Mouse (Mus musculus): Measurements from ENCODE around the gene Iscu. TPM values are rescaled to one million over a fixed set of nuclear protein-coding genes. Genes with fewer than 3 reads are reported as not detected.

Gene Iscu
- polyA plus RNA-seq, 1 experiment from 2014 or later, result 112 TPM

DNA sequence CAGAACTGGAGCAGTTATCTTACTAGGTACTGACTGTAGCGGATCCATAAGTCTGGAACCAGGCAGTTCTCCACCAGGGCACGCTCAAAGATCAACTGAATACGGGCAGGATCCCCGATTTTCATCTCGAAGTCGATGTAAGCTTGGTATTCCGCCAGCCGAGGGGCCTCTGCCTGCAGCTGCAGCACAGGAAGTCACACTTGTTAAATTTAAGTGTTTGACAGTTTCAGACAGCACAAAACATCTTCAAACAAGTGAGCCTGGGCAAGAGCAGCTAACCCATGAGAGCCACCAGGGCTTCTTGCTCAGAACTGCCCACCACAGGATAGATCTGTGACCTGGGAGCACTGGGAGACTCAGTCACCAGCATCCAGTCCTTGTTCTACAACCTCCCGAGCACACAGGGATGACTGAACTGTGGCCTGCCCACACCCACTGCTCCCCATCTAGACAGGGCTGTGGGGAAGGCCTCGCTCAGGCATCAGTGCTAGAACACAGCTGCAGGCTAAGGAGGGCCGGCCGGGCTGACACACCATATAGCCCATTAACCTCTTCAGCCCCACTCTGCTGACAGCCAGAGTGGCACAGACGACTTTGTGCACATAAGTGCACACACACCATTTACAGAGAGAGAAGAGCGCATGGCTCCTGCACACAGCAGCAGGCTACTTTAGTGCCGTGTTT lies 17.1 kb upstream of the Iscu start:
- peak overlapping the region; percentile 82 for H3K27ac ChIP-seq (ENCODE audit: low read depth)
- H3K4me1 ChIP-seq (ENCODE audit: insufficient read depth), result no peaks in the 10 kb centered on the region
- no peak overlapping the region for H3K4me3 ChIP-seq (ENCODE audit: low read depth, low read length)
- no peaks in the 10 kb centered on the region for H3K9me3 ChIP-seq (ENCODE audit: low read depth, low read length)
- peak overlapping the region; percentile 27; the same call in 1 of the 2 replicates for H3K4me2 ChIP-seq
- no peak overlapping the region for H3K9ac ChIP-seq
- 51% methylated on average over 15 of the region's 15 CpGs for WGBS
- ATAC-seq (ENCODE audit: insufficient read depth) (peak; percentile 85), DNase-seq (peak; percentile 91)
- H3K36me3 ChIP-seq (ENCODE audit: insufficient read depth), result peaks cover 96% of the 10 kb centered on the region
- TF ChIP-seq CTCF (IDR thresholded peaks at IDR 0.05; ENCODE audit: low read depth), result 0 out of 2 replicates have a peak, but pooled peaks have one; percentile 5
- no peaks in the 10 kb centered on the region for H3K27me3 ChIP-seq (ENCODE audit: insufficient read depth, low read length)

DNA sequence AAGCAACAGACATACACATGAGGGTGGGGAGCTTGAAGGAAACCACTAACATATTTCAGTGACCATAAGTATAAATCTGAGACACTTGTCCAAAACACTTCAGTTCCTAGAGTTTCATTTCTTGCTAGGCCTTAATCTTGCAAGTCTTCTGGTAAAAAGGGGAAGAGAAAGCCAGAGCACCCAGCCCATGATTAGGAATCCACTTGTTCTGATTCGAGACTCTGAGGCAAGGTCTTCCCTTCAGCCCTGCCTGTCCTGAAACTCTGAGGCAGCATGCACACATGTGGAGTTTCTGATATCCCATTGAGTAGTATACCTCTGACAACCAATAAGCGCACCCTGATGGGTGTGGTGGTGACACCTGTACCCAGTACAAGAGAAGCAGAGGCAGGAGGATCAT lies 11.0 kb upstream of the Iscu start:
- no peak overlapping the region for H3K9ac ChIP-seq
- DNase-seq (no peak), ATAC-seq (ENCODE audit: insufficient read depth) (no peak)
- H3K27ac ChIP-seq (ENCODE audit: low read depth), result no peak overlapping the region
- no peak overlapping the region for H3K4me3 ChIP-seq (ENCODE audit: low read depth, low read length)
- H3K27me3 ChIP-seq (ENCODE audit: insufficient read depth, low read length), result no peaks in the 10 kb centered on the region
- H3K4me1 ChIP-seq (ENCODE audit: insufficient read depth), result no peaks in the 10 kb centered on the region
- H3K4me2 ChIP-seq, result no peak overlapping the region
- H3K36me3 ChIP-seq (ENCODE audit: insufficient read depth), result peaks cover 92% of the 10 kb centered on the region
- no peak for TF ChIP-seq CTCF (IDR thresholded peaks at IDR 0.05; ENCODE audit: low read depth)
- H3K9me3 ChIP-seq (ENCODE audit: low read depth, low read length), result no peaks in the 10 kb centered on the region
- 89% methylated on average over 2 of the region's 2 CpGs for WGBS

DNA sequence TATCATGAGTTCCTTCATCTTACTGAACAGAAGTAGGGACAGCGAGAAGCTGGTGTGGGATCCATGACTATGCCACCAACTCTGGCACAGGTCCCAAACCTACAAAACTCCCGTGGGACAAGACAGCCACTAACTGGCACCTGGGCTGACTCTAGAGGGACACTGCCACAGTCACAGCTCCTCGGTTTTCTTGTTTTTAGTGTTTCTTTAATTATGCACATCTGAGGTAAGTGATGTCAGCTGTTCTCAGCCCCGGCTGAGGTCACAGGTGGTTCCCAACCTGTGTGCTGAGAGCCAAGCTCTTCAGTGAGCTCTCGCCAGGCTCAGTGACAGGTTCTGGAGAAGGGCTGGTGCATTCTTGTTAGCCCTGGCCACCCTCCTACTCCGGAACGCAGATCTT lies 8.1 kb upstream of the Iscu start:
- H3K4me3 ChIP-seq (ENCODE audit: low read depth, low read length), result no peak overlapping the region
- H3K4me2 ChIP-seq, result no peak overlapping the region
- DNase-seq (no peak), ATAC-seq (ENCODE audit: insufficient read depth) (no peak)
- H3K36me3 ChIP-seq (ENCODE audit: insufficient read depth), result peaks cover 84% of the 10 kb centered on the region
- no peaks in the 10 kb centered on the region for H3K4me1 ChIP-seq (ENCODE audit: insufficient read depth)
- H3K9me3 ChIP-seq (ENCODE audit: low read depth, low read length), result no peaks in the 10 kb centered on the region
- 84% methylated on average over 7 of the region's 7 CpGs for WGBS
- no peak overlapping the region for H3K27ac ChIP-seq (ENCODE audit: low read depth)
- no peaks in the 10 kb centered on the region for H3K27me3 ChIP-seq (ENCODE audit: insufficient read depth, low read length)
- H3K9ac ChIP-seq, result no peak overlapping the region
- TF ChIP-seq CTCF (IDR thresholded peaks at IDR 0.05; ENCODE audit: low read depth), result no peak

DNA sequence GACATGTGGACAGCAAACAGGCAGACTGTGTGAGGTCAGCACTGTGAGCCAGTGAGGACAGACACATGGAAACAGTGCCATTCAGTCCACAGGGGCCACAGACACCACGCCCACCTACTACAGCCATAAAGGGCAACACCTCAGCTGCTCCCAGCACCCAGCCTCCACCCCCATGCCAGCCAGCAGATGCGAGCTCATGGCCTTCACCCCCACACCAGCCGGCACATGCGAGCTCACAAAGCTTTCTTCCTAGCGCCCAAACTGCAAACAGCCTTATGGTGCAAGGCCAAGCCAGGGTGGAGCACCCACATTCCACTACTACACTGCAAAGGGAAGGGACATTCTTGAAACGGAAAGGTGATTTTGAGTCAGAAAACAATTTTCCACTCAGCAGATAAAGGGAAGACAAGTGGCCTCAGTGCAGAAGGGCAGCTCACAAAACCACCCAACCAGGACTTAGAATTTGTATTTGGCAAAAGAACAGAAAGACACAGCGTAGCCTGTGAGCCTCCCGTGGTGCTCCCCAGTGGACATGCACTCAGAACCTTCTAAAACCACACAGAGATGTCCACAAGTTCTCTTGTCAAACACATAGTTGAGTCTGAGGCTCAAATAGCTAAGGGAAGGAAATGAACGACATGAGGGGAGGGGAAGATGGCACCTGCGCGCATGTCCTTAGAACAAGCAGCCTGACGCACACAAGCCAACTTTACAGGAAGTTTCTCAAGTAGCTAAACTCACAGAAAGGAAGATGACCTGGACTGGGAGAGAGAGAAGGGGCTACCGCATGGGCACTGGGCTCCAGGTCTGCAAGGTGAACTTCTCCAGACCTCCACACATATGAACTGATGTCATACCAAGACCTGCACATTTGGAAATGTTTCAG lies 6.7 kb upstream of the Iscu start:
- no peak overlapping the region for H3K4me3 ChIP-seq (ENCODE audit: low read depth, low read length)
- 81% methylated on average over 13 of the region's 13 CpGs for WGBS
- TF ChIP-seq CTCF (IDR thresholded peaks at IDR 0.05; ENCODE audit: low read depth), result no peak
- no peak overlapping the region for H3K4me2 ChIP-seq
- ATAC-seq (ENCODE audit: insufficient read depth) (no peak), DNase-seq (no peak)
- no peaks in the 10 kb centered on the region for H3K4me1 ChIP-seq (ENCODE audit: insufficient read depth)
- no peak overlapping the region for H3K9ac ChIP-seq
- no peaks in the 10 kb centered on the region for H3K27me3 ChIP-seq (ENCODE audit: insufficient read depth, low read length)
- no peaks in the 10 kb centered on the region for H3K9me3 ChIP-seq (ENCODE audit: low read depth, low read length)
- peaks cover 69% of the 10 kb centered on the region for H3K36me3 ChIP-seq (ENCODE audit: insufficient read depth)
- no peak overlapping the region for H3K27ac ChIP-seq (ENCODE audit: low read depth)

DNA sequence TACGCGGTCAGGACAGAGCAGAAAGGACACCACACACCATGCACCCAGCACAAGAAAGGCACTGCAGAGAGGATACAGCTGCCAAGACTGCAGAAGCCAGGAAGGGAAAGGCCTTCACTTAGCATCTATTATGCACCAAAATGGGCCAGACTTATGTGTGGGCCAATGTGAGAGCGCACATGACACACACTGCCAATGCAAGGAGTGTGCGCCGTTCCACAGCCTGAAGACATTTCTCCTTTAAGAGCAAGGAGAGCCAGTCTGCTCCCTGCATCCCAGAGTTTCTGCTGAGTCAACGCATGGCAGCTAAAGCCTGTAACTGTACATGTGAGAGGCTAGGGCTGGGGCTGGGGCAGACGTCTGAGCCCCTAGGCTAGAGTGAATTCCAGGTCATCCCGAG lies 3.7 kb upstream of the Iscu start:
- no peak overlapping the region for H3K9ac ChIP-seq
- H3K27ac ChIP-seq (ENCODE audit: low read depth), result no peak overlapping the region
- TF ChIP-seq CTCF (IDR thresholded peaks at IDR 0.05; ENCODE audit: low read depth), result no peak
- H3K4me1 ChIP-seq (ENCODE audit: insufficient read depth), result no peaks in the 10 kb centered on the region
- H3K9me3 ChIP-seq (ENCODE audit: low read depth, low read length), result no peaks in the 10 kb centered on the region
- ATAC-seq (ENCODE audit: insufficient read depth) (no peak), DNase-seq (no peak)
- no peak overlapping the region for H3K4me3 ChIP-seq (ENCODE audit: low read depth, low read length)
- WGBS, result 85% methylated on average over 8 of the region's 8 CpGs
- H3K4me2 ChIP-seq, result no peak overlapping the region
- H3K36me3 ChIP-seq (ENCODE audit: insufficient read depth), result peaks cover 42% of the 10 kb centered on the region
- no peaks in the 10 kb centered on the region for H3K27me3 ChIP-seq (ENCODE audit: insufficient read depth, low read length)

DNA sequence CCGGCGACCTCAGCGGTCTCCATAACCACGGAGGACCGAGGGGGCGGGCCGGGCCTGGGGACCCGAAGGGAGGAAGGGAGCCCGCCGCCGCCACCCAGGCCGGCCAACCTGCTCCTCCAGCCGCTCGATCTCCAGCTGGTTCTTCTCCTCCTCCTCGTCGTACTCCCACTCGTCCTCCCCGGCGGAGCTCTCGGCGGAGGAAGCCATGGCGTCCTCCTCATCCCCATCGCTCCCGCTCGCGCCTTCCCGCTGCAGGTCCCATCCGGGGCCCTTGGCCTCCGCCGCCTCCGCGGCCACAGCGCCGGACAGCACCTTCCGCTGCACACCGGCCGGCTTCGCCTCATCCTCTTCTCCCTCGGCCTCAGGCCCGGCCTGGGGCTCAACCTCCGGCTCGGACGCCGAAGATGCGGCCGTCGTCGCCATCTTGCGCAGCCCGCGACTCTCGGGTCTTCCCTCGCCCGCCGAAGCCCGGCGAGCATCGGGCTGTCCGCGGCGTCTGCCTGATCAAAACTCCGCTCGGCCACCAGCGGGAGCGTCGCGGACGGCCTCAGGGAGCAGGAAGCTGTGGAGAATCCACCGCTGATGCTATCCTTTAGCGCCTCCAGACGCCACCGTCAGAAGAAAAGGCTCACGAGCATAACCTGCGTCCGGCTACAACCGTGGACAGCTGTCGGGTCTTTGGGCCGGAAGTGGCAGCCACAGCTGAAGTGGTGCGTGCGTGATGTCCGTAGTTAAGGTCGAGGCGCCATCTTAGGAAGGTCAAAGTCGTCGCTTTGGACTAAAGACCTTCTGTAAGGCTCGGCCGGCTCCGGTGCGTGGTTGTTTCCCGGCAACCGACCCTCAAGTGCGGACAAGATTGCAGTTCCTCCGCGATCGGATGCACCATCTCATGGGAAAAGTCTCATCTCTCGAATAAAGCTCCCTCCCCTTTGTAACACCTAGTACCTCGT lies 1.1 kb upstream of the Iscu start:
- TF ChIP-seq CTCF (IDR thresholded peaks at IDR 0.05; ENCODE audit: low read depth), result no peak
- no peaks in the 10 kb centered on the region for H3K4me1 ChIP-seq (ENCODE audit: insufficient read depth)
- peak overlapping the region; percentile 95 for H3K4me2 ChIP-seq
- no peaks in the 10 kb centered on the region for H3K27me3 ChIP-seq (ENCODE audit: insufficient read depth, low read length)
- H3K4me3 ChIP-seq (ENCODE audit: low read depth, low read length), result peak overlapping the region; percentile 99
- H3K27ac ChIP-seq (ENCODE audit: low read depth), result peak overlapping the region; percentile 99
- ATAC-seq (ENCODE audit: insufficient read depth), result peak; percentile 83
- peak overlapping the region; percentile 92 for H3K9ac ChIP-seq
- DNase-seq, result peak; percentile 94
- under 1% methylated on average over 94 of the region's 97 CpGs for WGBS
- no peaks in the 10 kb centered on the region for H3K9me3 ChIP-seq (ENCODE audit: low read depth, low read length)
- H3K36me3 ChIP-seq (ENCODE audit: insufficient read depth), result peaks cover 41% of the 10 kb centered on the region

All from lung, embryonic 14.5 days (tissue).